Mouse (Mus musculus) small intestine, adult 10 weeks (tissue): ENCODE data around the gene Ppme1. TPM values are rescaled to one million over a fixed set of nuclear protein-coding genes. Genes with fewer than 3 reads are reported as not detected.

Experiments used
- polyA plus RNA-seq: library from polyadenylated mRNA; stranded (reverse); fragments of 350-450 nt; fragmentation: Illumina TruSeq; extraction: RNeasy Lipid Tissue Mini Kit (QIAGEN cat#74804); gene quantifications from one replicate; pipeline ENCODE4 v1.2.3, GENCODE M21; 2014; ENCODE audit warnings: low replicate concordance

Gene Ppme1
- 144 TPM for polyA plus RNA-seq

GRCm38 (mm10) chr7:100371495-100372451, at the start of gene Ppme1, which contains the start of gene C2cd3:
Gene Ppme1 (minus strand): TSS chr7:100372307.
Gene C2cd3 (plus strand): TSS chr7:100372233.

GRCm38 (mm10) chr7:100285383-100285782, 86.7 kb downstream of the Ppme1 start, which contains the start of gene P4ha3:
Gene P4ha3 (plus strand): TSS chr7:100285520.

Other genes starting within 250 kb of the Ppme1 start
- 13.8 TPM for gene Lipt2, start 213.0 kb downstream of the Ppme1 start, polyA plus RNA-seq
- gene Kcne3, start 195.8 kb downstream of the Ppme1 start, polyA plus RNA-seq: 135 TPM
- 12.7 TPM for gene Pgm2l1, start 144.9 kb downstream of the Ppme1 start, polyA plus RNA-seq
- not detected for gene P4ha3, start 86.8 kb downstream of the Ppme1 start, polyA plus RNA-seq
- 25.6 TPM for gene C2cd3, start 74 bp downstream of the Ppme1 start, polyA plus RNA-seq
- gene Ucp3, start 100.7 kb upstream of the Ppme1 start, polyA plus RNA-seq: 0.59 TPM
- 16.6 TPM for gene Ucp2, start 121.0 kb upstream of the Ppme1 start, polyA plus RNA-seq
- gene Dnajb13, start 142.7 kb upstream of the Ppme1 start, polyA plus RNA-seq: not detected
- 27.8 TPM for gene Coa4, start 164.8 kb upstream of the Ppme1 start, polyA plus RNA-seq
- gene Rab6a, start 235.1 kb upstream of the Ppme1 start, polyA plus RNA-seq: 578 TPM
- gene Mrpl48, start 236.0 kb upstream of the Ppme1 start, polyA plus RNA-seq: 45.1 TPM